Mouse (Mus musculus) neural tube, embryonic 15.5 days (tissue): ENCODE results near the gene Pcsk5. TPM values are rescaled to one million over a fixed set of nuclear protein-coding genes. Genes with fewer than 3 reads are reported as not detected.

Source experiments
- ATAC-seq: fragments of 200-750 bp; cut with Nextera tagmentation; 2 replicates; pipeline ENCODE4 v1.8.0; 2017; ENCODE audit warnings: mild to moderate bottlenecking, moderate TSS enrichment, moderate library complexity; ENCODE audit not compliant: low FRiP score
- H3K27ac ChIP-seq: fragments of 300-500 bp; sonication (generic); replicated peaks from 2 replicates; pipeline ENCODE4 v1.5.1; 2015; ENCODE audit warnings: mild to moderate bottlenecking, inconsistent platforms
- H3K27me3 ChIP-seq: fragments of 300-500 bp; sonication (generic); replicated peaks from 2 replicates; pipeline ENCODE4 v1.6.1; 2015; ENCODE audit warnings: inconsistent platforms
- H3K36me3 ChIP-seq: fragments of 300-500 bp; sonication (generic); 2 replicates; pipeline ENCODE4 v1.6.1; 2015; ENCODE audit warnings: inconsistent platforms
- H3K4me1 ChIP-seq: fragments of 300-500 bp; sonication (generic); 2 replicates; pipeline ENCODE4 v1.6.1; 2015; ENCODE audit warnings: inconsistent platforms
- H3K4me2 ChIP-seq: fragments of 300-500 bp; sonication (generic); 2 replicates; pipeline ENCODE4 v1.6.1; 2015; ENCODE audit warnings: inconsistent platforms, mild to moderate bottlenecking, moderate library complexity
- H3K4me3 ChIP-seq: fragments of 300-500 bp; sonication (generic); replicated peaks from 2 replicates; pipeline ENCODE4 v1.5.1; 2015; ENCODE audit warnings: mild to moderate bottlenecking, inconsistent platforms
- H3K9ac ChIP-seq: fragments of 300-500 bp; sonication (generic); replicated peaks from 2 replicates; pipeline ENCODE4 v1.6.1; 2015; ENCODE audit warnings: mild to moderate bottlenecking, inconsistent platforms
- H3K9me3 ChIP-seq: fragments of 300-500 bp; sonication (generic); replicated peaks from 2 replicates; pipeline ENCODE4 v1.6.1; 2016; ENCODE audit warnings: inconsistent platforms
- WGBS: fragments of 180-500 bp; shearing (Covaris S2); methylation state at CpG from one replicate; pipeline ENCODE4 v1.1.7; 2015; ENCODE audit warnings: mixed read lengths; 5-methylcytosine and 5-hydroxymethylcytosine counted together
- polyA plus RNA-seq: library from polyadenylated mRNA; unstranded; fragments of >200 nt; fragmentation: Nextera tagmentation; extraction: Ambion mirVana; gene quantifications from 2 replicates; pipeline ENCODE4 v1.2.1, GENCODE M21; 2015

Gene Pcsk5
- polyA plus RNA-seq, 1 experiment from 2014 or later: 11.4 TPM

- H3K4me2 ChIP-seq: no peak overlapping the region
- no peaks in the 10 kb centered on the region for H3K9me3 ChIP-seq
- no peak overlapping the region for H3K4me3 ChIP-seq
- no peak for ATAC-seq
- 75% methylated on average over 4 of the region's 4 CpGs for WGBS
- peaks cover 2% of the 10 kb centered on the region; the same call in 1 of the 2 replicates for H3K4me1 ChIP-seq
- no peaks in the 10 kb centered on the region for H3K27me3 ChIP-seq
- H3K27ac ChIP-seq: no peak overlapping the region
- no peaks in the 10 kb centered on the region for H3K36me3 ChIP-seq
- no peak overlapping the region for H3K9ac ChIP-seq
Observed at GRCm38 (mm10) chr19:17439476-17440189, 397.8 kb downstream of the Pcsk5 start.

DNA sequence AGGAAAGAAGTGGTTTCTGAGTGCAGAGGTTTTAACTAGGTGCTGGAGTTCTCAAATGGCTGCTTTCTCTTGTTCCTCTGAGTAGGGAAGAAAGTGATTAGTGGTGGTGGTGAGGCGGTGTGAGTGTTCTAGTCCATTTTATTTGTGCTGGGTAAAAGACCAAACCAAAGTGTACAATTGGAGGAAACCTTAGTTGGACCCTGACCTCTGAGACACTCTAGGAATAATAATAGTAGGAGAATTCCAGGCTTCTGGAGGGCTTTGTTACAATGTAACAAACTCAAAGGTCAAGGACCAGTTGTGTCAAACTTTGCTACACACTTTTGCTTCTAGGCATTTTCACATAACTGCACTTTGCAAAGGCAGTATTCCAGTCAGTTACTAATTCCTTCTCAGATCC, 400.8 kb downstream of the Pcsk5 start:
- WGBS: 91% methylated on average over 1 of the region's 1 CpGs
- Histone ChIP-seq H3K27me3 (no peaks in the 10 kb centered on the region), H3K4me2 (no peak overlapping the region), H3K27ac (no peak overlapping the region), H3K4me3 (no peak overlapping the region), H3K4me1 (peaks cover 2% of the 10 kb centered on the region; the same call in 1 of the 2 replicates), H3K36me3 (no peaks in the 10 kb centered on the region), H3K9ac (no peak overlapping the region), H3K9me3 (no peaks in the 10 kb centered on the region)
- ATAC-seq: no peak

- ATAC-seq: no peak
- no peak overlapping the region for H3K27ac ChIP-seq
- H3K4me2 ChIP-seq: no peak overlapping the region
- no peaks in the 10 kb centered on the region for H3K27me3 ChIP-seq
- no peaks in the 10 kb centered on the region for H3K4me1 ChIP-seq
- no peaks in the 10 kb centered on the region for H3K36me3 ChIP-seq
- H3K4me3 ChIP-seq: no peak overlapping the region
- H3K9ac ChIP-seq: no peak overlapping the region
- H3K9me3 ChIP-seq: no peaks in the 10 kb centered on the region
- WGBS: 90% methylated on average over 2 of the region's 2 CpGs
Observed at GRCm38 (mm10) chr19:17428561-17428914, 408.9 kb downstream of the Pcsk5 start.

- ATAC-seq: no peak
- no peak overlapping the region for H3K9ac ChIP-seq
- 91% methylated on average over 2 of the region's 2 CpGs for WGBS
- no peaks in the 10 kb centered on the region for H3K27me3 ChIP-seq
- H3K9me3 ChIP-seq: no peaks in the 10 kb centered on the region
- H3K36me3 ChIP-seq: no peaks in the 10 kb centered on the region
- H3K4me2 ChIP-seq: no peak overlapping the region
- H3K27ac ChIP-seq: no peak overlapping the region
- no peaks in the 10 kb centered on the region for H3K4me1 ChIP-seq
- no peak overlapping the region for H3K4me3 ChIP-seq
Observed at GRCm38 (mm10) chr19:17427824-17428560, 409.4 kb downstream of the Pcsk5 start.

GRCm38 (mm10) chr19:17423306-17423705, 414.1 kb downstream of the Pcsk5 start:
- Histone ChIP-seq H3K9ac (no peak overlapping the region), H3K27ac (no peak overlapping the region), H3K27me3 (no peaks in the 10 kb centered on the region), H3K36me3 (no peaks in the 10 kb centered on the region), H3K4me1 (no peaks in the 10 kb centered on the region), H3K4me3 (no peak overlapping the region), H3K4me2 (no peak overlapping the region), H3K9me3 (no peaks in the 10 kb centered on the region)
- WGBS: 89% methylated on average over 3 of the region's 3 CpGs
- no peak for ATAC-seq

DNA sequence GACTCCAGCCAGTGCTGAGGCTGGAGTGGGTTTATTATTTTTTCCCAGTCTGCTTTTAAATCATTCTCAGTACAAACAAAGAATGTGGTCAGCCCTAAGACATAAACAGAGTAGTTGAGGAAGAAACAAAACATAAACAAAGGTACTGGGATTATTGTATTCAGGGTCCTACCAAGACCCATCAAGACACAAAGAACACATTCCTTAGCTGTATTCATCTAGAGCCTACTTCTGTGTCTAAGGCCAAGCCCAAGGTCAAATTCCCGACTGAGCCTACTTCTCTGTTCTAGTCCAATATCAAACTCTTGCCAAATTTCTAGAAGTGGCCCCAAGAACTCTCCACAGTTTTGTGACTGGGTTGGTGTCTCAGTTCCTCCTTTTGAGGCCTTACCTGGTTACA, 419.6 kb downstream of the Pcsk5 start:
- no peak overlapping the region for H3K4me3 ChIP-seq
- 84% methylated on average over 1 of the region's 1 CpGs for WGBS
- H3K9me3 ChIP-seq: no peaks in the 10 kb centered on the region
- ATAC-seq: no peak
- H3K4me1 ChIP-seq: no peaks in the 10 kb centered on the region
- H3K27me3 ChIP-seq: no peaks in the 10 kb centered on the region
- no peak overlapping the region for H3K4me2 ChIP-seq
- no peak overlapping the region for H3K9ac ChIP-seq
- no peak overlapping the region for H3K27ac ChIP-seq
- H3K36me3 ChIP-seq: no peaks in the 10 kb centered on the region

DNA sequence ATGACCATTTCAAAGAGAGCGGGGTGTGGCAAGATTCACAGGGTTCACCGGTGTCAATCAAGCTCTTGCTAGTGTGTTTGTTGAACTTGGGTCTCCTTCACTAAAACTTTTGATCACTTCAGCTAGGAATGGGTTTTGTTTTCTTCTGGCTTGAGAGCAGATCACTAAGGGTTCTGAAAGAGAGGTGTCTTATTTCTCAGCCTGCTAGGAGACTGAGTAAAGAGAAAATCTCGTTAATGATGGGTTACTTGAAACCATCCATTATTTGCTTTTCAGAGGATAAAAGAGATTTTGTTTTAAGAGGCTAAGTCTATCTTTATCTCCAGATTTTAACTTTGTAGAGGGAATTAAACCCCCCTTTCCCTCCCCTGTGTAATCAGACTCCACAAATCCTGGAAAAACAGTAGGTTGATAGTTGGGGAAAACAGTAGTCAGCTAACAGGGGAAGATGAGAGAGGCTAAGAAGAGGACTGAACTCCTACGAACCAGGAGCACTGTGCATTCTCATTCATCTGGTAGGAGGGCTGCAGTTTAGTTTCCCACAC, 424.4 kb downstream of the Pcsk5 start:
- H3K36me3 ChIP-seq: no peaks in the 10 kb centered on the region
- H3K4me1 ChIP-seq: no peaks in the 10 kb centered on the region
- no peak for ATAC-seq
- no peak overlapping the region for H3K27ac ChIP-seq
- no peaks in the 10 kb centered on the region for H3K27me3 ChIP-seq
- 79% methylated on average over 4 of the region's 4 CpGs for WGBS
- H3K9me3 ChIP-seq: no peaks in the 10 kb centered on the region
- no peak overlapping the region for H3K4me3 ChIP-seq
- H3K9ac ChIP-seq: no peak overlapping the region
- no peak overlapping the region for H3K4me2 ChIP-seq

DNA sequence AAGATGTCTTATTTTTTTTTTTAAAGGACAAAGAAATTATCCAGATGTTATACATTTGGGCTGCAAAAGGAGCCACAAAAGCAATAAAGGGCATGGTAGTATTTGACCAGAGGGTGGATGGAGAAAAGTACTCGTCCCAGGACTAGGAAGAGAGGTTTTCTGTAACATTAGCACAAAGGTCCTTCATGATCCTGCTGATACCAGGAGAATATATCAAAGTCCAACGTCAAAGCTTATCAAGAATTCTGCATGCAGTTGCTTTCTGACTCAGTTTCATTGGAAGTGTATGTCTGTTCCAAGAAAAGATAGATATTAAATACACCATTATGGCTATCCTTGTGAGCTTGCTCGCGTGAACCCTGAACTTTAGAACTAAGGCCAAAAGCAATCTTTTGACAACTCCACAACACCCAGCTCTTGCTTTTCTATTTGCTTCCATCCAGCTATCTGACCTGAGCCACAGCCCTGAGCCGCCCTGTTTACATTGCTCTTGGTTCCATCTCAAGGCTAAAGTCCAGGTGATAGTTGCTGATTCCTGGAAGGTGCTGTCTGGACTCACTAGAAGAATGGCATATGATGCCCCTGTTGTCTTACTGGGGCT, 426.9 kb downstream of the Pcsk5 start:
- WGBS: 93% methylated on average over 5 of the region's 5 CpGs
- no peaks in the 10 kb centered on the region for H3K27me3 ChIP-seq
- no peak for ATAC-seq
- no peaks in the 10 kb centered on the region for H3K4me1 ChIP-seq
- H3K4me3 ChIP-seq: no peak overlapping the region
- no peak overlapping the region for H3K4me2 ChIP-seq
- no peak overlapping the region for H3K9ac ChIP-seq
- no peak overlapping the region for H3K27ac ChIP-seq
- H3K9me3 ChIP-seq: no peaks in the 10 kb centered on the region
- H3K36me3 ChIP-seq: no peaks in the 10 kb centered on the region

GRCm38 (mm10) chr19:17409351-17409750, 428.1 kb downstream of the Pcsk5 start:
- Histone ChIP-seq H3K4me1 (no peaks in the 10 kb centered on the region), H3K9ac (no peak overlapping the region), H3K36me3 (no peaks in the 10 kb centered on the region), H3K9me3 (no peaks in the 10 kb centered on the region), H3K27me3 (no peaks in the 10 kb centered on the region), H3K4me3 (no peak overlapping the region), H3K27ac (no peak overlapping the region), H3K4me2 (no peak overlapping the region)
- no peak for ATAC-seq
- 58% methylated on average over 3 of the region's 3 CpGs for WGBS

- H3K27me3 ChIP-seq: no peaks in the 10 kb centered on the region
- no peak overlapping the region for H3K27ac ChIP-seq
- H3K9me3 ChIP-seq: no peaks in the 10 kb centered on the region
- no peak overlapping the region for H3K4me3 ChIP-seq
- no peaks in the 10 kb centered on the region for H3K36me3 ChIP-seq
- no peak overlapping the region for H3K4me2 ChIP-seq
- no peaks in the 10 kb centered on the region for H3K4me1 ChIP-seq
- no peak for ATAC-seq
- H3K9ac ChIP-seq: no peak overlapping the region
Observed at GRCm38 (mm10) chr19:17408591-17408990, 428.8 kb downstream of the Pcsk5 start.

GRCm38 (mm10) chr19:17406823-17407222, 430.6 kb downstream of the Pcsk5 start:
- 88% methylated on average over 5 of the region's 5 CpGs for WGBS
- no peak overlapping the region for H3K9ac ChIP-seq
- no peak overlapping the region for H3K27ac ChIP-seq
- H3K36me3 ChIP-seq: no peaks in the 10 kb centered on the region
- no peaks in the 10 kb centered on the region for H3K9me3 ChIP-seq
- no peak overlapping the region for H3K4me2 ChIP-seq
- no peaks in the 10 kb centered on the region for H3K4me1 ChIP-seq
- no peak for ATAC-seq
- no peak overlapping the region for H3K4me3 ChIP-seq
- H3K27me3 ChIP-seq: no peaks in the 10 kb centered on the region

- Histone ChIP-seq H3K9me3 (no peaks in the 10 kb centered on the region), H3K4me3 (no peak overlapping the region), H3K27me3 (no peaks in the 10 kb centered on the region), H3K36me3 (peaks cover 27% of the 10 kb centered on the region), H3K9ac (no peak overlapping the region), H3K27ac (no peak overlapping the region), H3K4me2 (no peak overlapping the region), H3K4me1 (no peaks in the 10 kb centered on the region)
- WGBS: 94% methylated on average over 4 of the region's 4 CpGs
- no peak for ATAC-seq
Observed at GRCm38 (mm10) chr19:17403175-17403574, 434.3 kb downstream of the Pcsk5 start.
